Mouse (Mus musculus): Measurements from ENCODE around the gene Tppp2.
A peak's percentile ranks its signal among the peaks of the same experiment; 100 is the strongest.

The Tppp2 gene

GRCm38 (mm10) chr14:51918125-51918524 lies at the start of gene Tppp2:
Gene Tppp2 (plus strand): TSS chr14:51918425.
- DNase-seq (ENCODE audit: low spot score) = no peak

- DNase-seq (ENCODE audit: low spot score) = no peak
These were observed 47.5 kb upstream of the Tppp2 start for GRCm38 (mm10) chr14:51870756-51871155.

DNA sequence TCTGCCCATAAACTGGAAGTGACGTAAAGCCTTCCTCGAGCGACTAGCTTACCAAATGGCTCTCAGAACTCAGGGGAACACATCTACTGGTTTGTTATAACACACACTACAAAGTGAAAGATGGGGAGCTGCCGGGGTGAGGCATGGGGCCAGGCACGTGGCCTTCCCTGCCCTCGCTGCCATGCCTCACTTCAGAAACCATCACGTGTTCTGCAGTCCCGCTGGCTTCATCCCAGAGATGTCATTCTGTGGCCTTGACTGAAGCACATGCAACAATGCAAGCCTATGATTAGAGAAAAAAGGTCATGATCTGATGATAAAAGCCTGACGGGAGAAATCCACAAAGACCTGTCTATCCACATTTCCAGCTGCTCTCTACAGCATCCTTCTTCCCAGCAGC lies 46.5 kb upstream of the Tppp2 start:
- DNase-seq (ENCODE audit: low spot score) = no peak

DNA sequence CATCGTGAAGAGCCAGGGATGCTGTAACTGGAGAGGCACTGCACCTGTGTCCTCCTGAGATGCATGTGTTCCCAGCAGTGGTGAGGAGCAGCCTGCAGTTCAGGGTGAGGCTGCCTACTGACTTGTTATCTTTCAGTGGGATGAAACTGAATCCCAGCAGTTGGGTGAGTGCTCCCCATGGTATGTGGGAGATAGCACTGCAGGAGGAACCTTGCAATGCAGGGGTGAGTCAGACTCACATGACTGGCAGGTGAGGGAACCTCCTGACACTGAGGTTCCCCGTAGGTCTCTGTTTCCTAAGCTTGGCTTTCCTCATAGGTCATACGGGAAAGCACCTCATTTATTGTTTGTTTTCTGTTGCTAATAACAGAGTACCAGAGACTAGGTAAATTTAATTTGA lies 40.7 kb upstream of the Tppp2 start:
- DNase-seq (ENCODE audit: low spot score) = no peak

GRCm38 (mm10) chr14:51883527-51884030 lies 34.6 kb upstream of the Tppp2 start:
- DNase-seq (ENCODE audit: low spot score) = peak; percentile 53

- no peak for DNase-seq (ENCODE audit: low spot score)
These were observed 34.1 kb upstream of the Tppp2 start for GRCm38 (mm10) chr14:51884031-51884544.

GRCm38 (mm10) chr14:51884598-51885331 lies 33.5 kb upstream of the Tppp2 start, which contains the start of gene Mettl17:
Gene Mettl17 (plus strand): TSS chr14:51884842.
- peak; percentile 80 for DNase-seq (ENCODE audit: low spot score)

- no peak for DNase-seq (ENCODE audit: low spot score)
These were observed 32.2 kb upstream of the Tppp2 start for GRCm38 (mm10) chr14:51886051-51886450.

DNA sequence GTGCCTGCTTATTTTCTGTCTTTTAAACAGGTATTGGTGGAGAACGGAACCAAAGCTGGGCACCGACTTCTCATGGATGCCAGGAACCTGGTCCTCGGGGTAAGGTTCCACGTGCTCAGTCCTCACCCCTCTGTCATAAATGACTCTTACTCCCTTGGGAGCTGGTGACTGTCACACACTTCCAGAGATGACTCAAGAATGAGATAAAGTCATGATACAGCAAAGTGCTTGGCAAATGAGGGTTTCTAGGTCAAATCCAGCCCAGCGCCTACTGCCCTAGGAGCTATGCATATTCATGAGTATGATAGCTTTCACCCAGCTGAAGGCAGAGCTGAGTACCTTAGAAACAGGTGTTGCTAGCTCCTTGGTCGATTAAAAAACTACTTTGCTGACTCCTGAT lies 28.4 kb upstream of the Tppp2 start:
- no peak for DNase-seq (ENCODE audit: low spot score)

- no peak for DNase-seq (ENCODE audit: low spot score)
These were observed 25.9 kb upstream of the Tppp2 start, which contains the start of gene Slc39a2 for GRCm38 (mm10) chr14:51892191-51892939. Gene Slc39a2 (plus strand): TSS chr14:51892889.

DNA sequence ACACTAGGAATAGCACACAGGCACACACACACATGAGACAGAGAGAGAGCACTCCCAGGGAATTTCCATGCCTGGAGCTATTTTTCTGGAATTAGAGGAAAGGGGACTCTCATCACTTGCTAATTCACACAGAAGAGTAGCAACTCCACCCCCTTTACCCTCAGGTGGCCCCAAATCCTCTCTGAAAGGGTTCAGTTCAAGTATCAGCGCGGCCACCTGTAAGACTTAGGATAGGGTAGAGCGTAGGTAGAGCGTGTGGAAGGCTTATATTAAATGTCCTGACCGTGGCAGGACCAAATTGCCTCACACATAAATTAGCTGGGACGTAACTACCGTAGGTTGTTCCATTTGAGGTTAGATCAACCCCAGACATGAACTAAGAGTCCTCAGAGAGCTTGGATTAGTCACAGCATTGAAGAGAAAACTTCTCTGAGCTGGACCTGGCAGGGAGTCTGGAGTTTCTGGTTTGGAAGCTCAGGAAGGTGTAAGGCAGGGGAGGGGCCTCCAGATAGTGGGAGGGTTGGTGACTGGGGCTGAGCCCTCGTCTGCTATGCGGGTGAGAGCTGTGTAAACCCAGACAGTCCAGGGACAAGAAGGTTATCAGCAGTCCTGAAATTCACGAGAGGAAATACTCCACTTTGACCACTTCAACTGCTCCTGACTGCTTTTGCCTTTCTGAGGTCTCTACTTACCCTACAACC lies 25.0 kb upstream of the Tppp2 start:
- DNase-seq (ENCODE audit: low spot score) = no peak

DNA sequence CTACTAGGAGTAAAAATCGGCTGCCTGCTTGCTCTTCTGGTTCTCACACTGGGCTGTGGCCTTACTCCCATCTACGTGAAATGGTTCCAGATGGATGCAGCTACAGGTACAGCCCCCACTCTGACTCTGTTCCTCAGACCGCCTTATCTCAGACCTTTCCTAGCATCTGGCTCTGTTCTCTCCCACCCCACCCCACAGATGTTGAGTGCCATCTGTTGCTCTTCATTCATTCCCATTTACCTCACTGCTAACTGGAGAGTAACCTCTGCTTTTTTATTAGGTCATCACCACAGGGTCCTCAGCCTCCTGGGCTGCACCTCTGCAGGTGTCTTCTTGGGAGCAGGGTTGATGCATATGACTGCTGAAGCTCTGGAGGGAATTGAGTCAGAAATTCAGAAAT lies 24.4 kb upstream of the Tppp2 start:
- no peak for DNase-seq (ENCODE audit: low spot score)

GRCm38 (mm10) chr14:51895071-51895470 lies 23.2 kb upstream of the Tppp2 start:
- no peak for DNase-seq (ENCODE audit: low spot score)

DNA sequence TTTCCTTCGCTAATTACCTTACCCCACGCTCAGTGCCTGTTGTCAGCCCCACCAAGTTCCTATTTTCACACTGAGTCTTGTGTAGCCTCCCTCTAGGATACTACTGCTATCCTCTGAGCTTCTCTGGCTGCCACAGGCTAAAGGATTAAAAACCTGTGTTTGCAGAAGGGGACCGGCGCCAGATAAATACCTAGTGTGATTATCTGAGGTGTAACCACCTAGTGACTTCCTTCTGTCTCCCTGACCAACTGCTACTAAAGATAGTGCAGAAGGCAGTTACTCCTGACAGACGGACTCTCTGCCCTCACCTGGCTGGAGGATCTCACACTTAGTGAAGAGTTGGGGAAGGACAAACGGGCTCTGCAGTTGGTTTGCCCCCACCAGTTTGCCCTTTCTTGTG lies 22.2 kb upstream of the Tppp2 start:
- DNase-seq (ENCODE audit: low spot score) = no peak

GRCm38 (mm10) chr14:51896539-51897170 lies 21.6 kb upstream of the Tppp2 start:
- DNase-seq (ENCODE audit: low spot score) = no peak

DNA sequence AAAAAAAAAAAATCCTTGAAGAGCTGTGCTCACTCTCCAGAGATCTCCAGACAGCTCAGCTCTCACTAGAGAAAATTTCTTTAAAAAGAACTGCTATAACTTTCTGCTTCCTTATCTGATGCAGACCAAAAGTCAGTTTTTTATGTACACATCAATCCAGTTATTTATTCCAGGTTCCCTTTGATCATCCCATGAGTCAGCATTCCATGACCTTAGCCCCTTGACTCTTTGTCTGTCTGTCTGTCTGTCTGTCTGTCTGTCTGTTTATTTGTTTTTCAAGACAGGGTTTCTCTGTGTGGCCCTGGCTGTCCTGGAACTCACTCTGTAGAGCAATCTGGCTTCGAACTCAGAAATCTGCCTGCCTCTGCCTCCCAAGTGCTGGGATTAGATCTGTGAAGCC lies 18.9 kb upstream of the Tppp2 start:
- DNase-seq (ENCODE audit: low spot score) = no peak

DNA sequence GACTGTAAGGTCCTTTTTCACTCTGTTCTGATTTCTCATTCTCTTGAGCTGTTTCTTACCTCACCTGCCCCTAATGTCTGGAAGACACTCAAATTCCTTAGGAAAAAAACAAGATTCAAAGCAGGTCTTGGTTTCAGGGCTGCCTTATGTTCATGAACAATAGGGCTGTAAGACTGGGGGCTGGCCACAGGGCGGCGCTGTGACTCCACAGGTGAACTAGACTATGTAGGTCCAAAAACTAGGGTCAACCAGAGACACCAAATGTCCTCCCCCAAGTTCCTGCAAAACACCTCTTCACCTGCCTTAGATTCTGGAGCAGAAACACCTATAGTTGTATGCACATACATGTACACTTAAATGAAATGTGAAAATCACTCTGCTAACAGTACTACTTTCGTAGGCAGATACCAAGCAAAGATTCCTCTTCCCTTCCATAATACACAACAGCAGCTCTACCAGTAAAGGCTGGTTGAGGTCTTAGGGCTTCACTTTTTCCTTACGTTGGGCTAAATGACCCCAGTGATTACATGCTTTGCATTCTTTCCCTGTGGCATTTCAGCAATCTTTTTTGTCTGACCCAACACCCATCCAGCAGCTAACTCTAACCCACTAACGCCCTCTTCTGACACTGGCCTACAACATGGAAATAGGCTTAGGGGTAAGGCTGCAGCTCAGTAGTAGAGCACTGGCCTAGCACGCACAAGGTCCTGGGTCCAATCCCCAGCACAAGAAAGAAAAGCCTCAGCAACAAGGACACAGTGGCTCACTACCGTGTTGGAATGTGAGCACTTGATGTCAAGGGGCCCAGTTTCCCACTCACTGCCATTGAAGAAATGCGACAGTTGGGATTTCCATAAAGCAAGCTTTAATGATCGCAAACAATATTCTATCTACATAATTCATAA lies 15.2 kb upstream of the Tppp2 start:
- DNase-seq (ENCODE audit: low spot score) = peak; percentile 55

- no peak for DNase-seq (ENCODE audit: low spot score)
These were observed 14.4 kb upstream of the Tppp2 start for GRCm38 (mm10) chr14:51903782-51904181.

GRCm38 (mm10) chr14:51904706-51905105 lies 13.5 kb upstream of the Tppp2 start:
- no peak for DNase-seq (ENCODE audit: low spot score)

DNA sequence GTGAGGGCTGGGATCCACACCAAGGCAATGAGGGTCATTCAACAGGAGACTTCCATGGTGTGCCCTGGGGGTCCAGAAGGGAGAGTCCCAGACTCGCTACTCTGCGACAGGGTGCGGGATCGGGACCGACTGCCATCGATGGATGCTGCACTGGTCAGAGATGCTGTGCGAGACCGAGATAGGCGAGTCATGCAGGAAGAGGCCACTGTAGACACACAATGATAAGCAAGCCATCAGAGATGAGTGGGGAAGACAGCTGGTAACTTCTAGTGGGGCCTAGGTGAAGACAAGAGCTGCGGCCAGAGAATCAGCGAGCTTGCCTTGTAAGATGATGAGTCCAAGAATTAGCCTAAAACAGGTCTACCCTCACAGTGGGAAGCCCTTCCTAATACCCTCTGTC lies 12.1 kb upstream of the Tppp2 start:
- DNase-seq (ENCODE audit: low spot score) = no peak

DNA sequence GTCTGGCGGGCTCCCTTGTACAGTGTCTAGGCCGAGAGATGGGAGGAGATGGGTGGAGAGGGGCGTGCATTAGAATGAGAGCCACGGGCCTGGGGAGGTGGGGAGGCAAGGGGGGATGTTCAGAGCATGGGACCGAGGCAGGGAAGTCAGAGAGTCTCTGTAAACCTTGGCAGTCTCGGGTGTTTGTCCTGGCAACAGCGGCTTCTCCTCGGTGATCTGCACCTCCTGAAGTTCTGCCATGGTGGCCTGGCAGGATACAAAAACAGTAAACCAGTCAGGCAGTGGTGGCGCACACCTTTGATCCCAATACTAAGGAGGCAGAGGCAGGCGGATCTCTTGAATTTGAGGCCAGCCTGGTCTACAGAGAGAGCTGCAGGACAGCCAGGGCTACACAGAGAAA lies 6.9 kb upstream of the Tppp2 start:
- DNase-seq (ENCODE audit: low spot score) = no peak
